Mouse (Mus musculus): ENCODE results near the gene Olfr1006. TPM values are rescaled to one million over a fixed set of nuclear protein-coding genes. Genes with fewer than 3 reads are reported as not detected.
"Not testable (repeated sequence)": the region's sequence is repeated elsewhere in the genome, so short reads cannot be mapped to it uniquely, and the experiment has no call there.

The Olfr1006 gene
- not detected in 2 replicates for polyA plus RNA-seq (2011; ENCODE audit: insufficient read length, low read depth, missing spikeins)

DNA sequence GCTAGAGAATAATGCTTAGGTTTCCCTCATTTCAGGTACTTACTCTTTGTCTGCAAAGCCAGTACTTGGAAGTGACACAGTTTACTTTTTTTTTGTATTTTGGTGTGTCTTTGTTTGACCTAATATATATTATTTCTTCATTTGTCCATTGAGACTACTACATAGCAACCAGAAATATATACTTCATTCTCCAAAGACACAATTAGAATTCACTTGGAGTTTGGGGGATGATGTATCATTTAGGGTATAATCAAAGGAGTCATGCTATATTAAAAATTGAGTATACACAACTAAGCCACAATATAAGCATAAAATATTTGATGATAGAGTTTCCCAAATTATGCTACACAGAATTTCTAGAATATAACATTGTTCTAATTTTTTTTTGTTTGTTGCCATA, at the start of gene Olfr1006:
Gene Olfr1006 (minus strand): TSS at position 101 of the 400 bp plus-strand sequence.
- TF ChIP-seq CTCF (IDR thresholded peaks at IDR 0.05; ENCODE audit: borderline replicate concordance, insufficient read depth, low read length) = no peak
- TF ChIP-seq POLR2A (IDR thresholded peaks at IDR 0.05; ENCODE audit: low read depth, low read length) = no peak

DNA sequence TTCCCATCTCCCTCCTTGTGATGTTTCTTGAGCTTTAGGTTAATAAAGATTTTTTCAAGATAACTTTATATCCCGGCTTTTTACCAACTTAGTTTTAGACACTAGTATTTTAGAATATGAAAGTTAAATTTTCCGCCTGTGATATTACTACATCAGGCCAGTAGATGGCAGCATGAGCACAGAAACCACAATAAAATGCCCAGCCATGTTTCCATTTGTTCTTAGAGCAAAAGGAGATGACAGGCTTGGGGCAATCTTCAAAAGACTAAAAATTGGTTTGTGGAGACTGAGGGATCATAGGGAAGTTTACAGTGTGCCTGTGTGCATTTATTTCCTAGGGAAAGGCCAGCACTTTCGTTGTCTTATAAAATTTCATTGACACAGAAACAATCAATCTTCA, 47.2 kb upstream of the Olfr1006 start:
- H3K4me1 ChIP-seq (ENCODE audit: control insufficient read depth, insufficient read depth, low read length) = no peaks in the 10 kb centered on the region
- H3K4me3 ChIP-seq (ENCODE audit: insufficient read depth, low read length) = no peak overlapping the region
- TF ChIP-seq CTCF (IDR thresholded peaks at IDR 0.05; ENCODE audit: borderline replicate concordance, insufficient read depth, low read length) = no peak
- no peak overlapping the region for H3K27ac ChIP-seq (ENCODE audit: insufficient read depth, low read length)

More for the DNA sequence above, at the start of gene Olfr1006:
- no peak within 1 kb of the TSS for H3K4me3 ChIP-seq (ENCODE audit: insufficient read depth, low read length)
- H3K4me1 ChIP-seq (ENCODE audit: control insufficient read depth, insufficient read depth, low read length) = no peaks in the 10 kb centered on the region
- H3K27ac ChIP-seq (ENCODE audit: insufficient read depth, low read length) = no peak within 1 kb of the TSS

GRCm38 (mm10) chr2:85715119-85715518, 36.6 kb upstream of the Olfr1006 start, which contains the start of gene Olfr1009:
Olfr1009 (plus strand) TSS chr2:85715419.
- no peak for TF ChIP-seq POLR2A (IDR thresholded peaks at IDR 0.05; ENCODE audit: low read depth, low read length)
- no peak for TF ChIP-seq CTCF (IDR thresholded peaks at IDR 0.05; ENCODE audit: borderline replicate concordance, insufficient read depth, low read length)
- no peak within 1 kb of the TSS for H3K4me3 ChIP-seq (ENCODE audit: insufficient read depth, low read length)
- no peak within 1 kb of the TSS for H3K27ac ChIP-seq (ENCODE audit: insufficient read depth, low read length)
- no peaks in the 10 kb centered on the region for H3K4me1 ChIP-seq (ENCODE audit: control insufficient read depth, insufficient read depth, low read length)

DNA sequence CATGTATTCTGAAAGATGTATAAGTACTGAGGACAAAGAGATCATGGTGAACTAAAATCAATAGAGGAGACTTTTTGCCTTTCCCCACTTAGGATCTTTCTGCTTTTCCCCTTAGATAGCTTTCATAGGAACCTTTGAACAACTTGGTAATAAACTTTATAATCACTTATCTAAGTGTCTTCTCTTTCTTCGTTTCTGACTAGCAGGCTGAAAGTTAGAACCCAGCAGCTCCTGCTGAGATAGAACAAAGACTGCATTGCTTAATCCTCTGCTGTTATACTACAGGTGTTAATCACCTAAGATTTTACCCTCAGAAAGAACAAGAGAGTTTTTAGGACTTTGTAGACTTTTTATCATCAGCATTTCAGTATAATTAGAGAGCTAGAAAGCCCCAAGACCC, 32.6 kb upstream of the Olfr1006 start:
- no peak overlapping the region for H3K4me3 ChIP-seq (ENCODE audit: insufficient read depth, low read length)
- no peak overlapping the region for H3K27ac ChIP-seq (ENCODE audit: insufficient read depth, low read length)
- no peak for TF ChIP-seq CTCF (IDR thresholded peaks at IDR 0.05; ENCODE audit: borderline replicate concordance, insufficient read depth, low read length)
- no peak for TF ChIP-seq POLR2A (IDR thresholded peaks at IDR 0.05; ENCODE audit: low read depth, low read length)
- no peaks in the 10 kb centered on the region for H3K4me1 ChIP-seq (ENCODE audit: control insufficient read depth, insufficient read depth, low read length)

DNA sequence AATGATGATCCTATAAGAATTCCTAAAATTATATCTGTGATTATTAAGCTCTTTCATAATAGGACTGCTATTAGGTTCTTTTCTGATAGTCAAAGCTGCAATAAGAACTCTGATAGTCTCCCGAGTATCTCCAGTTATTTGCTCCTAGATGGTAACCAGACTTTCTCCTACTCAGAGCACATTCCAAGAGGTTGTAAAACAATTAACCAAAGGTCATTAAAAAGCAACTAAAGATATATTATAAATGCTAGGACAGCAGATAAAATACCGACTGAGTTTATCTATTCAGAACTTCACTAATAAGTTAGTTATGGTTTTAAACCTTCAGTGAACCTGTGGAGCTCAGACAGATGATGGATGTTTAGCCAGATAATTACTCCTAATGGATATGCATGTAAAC, 32.1 kb upstream of the Olfr1006 start:
- not testable (repeated sequence) for H3K4me3 ChIP-seq (ENCODE audit: insufficient read depth, low read length); H3K4me1 ChIP-seq (ENCODE audit: control insufficient read depth, insufficient read depth, low read length); H3K27ac ChIP-seq (ENCODE audit: insufficient read depth, low read length)

- no peak within 1 kb of the TSS for H3K27ac ChIP-seq (ENCODE audit: insufficient read depth, low read length)
- TF ChIP-seq CTCF (IDR thresholded peaks at IDR 0.05; ENCODE audit: borderline replicate concordance, insufficient read depth, low read length) (no peak), POLR2A (IDR thresholded peaks at IDR 0.05; ENCODE audit: low read depth, low read length) (no peak)
- no peak within 1 kb of the TSS for H3K4me3 ChIP-seq (ENCODE audit: insufficient read depth, low read length)
- H3K4me1 ChIP-seq (ENCODE audit: control insufficient read depth, insufficient read depth, low read length) = no peaks in the 10 kb centered on the region
Measured at GRCm38 (mm10) chr2:85689131-85689530, 10.6 kb upstream of the Olfr1006 start, which contains the start of gene Olfr1008. Olfr1008 (plus strand) TSS chr2:85689431.

- H3K4me3 ChIP-seq (ENCODE audit: insufficient read depth, low read length); H3K27ac ChIP-seq (ENCODE audit: insufficient read depth, low read length); H3K4me1 ChIP-seq (ENCODE audit: control insufficient read depth, insufficient read depth, low read length): not testable (repeated sequence)
Measured at GRCm38 (mm10) chr2:85664355-85664754, 14.2 kb downstream of the Olfr1006 start, which contains the start of gene Olfr154. Olfr154 (minus strand) TSS chr2:85664455.

DNA sequence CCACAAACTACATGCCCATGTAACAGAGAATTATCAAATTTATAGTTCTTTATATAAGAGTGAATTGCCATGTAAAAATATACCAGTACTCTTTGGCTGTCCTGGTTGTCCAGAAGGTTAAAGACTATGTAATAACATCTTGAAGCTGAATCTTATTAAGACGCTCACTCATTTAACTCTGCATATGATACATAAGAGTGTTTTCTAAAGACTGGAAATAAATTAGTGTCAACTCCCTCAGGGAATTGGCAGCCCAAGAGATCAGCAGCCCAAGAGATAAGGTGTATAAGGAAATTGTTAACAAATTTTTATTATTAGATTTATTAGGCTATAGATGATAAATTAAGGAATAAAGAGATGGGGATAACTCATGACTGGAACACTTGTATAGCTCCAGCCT, 28.0 kb downstream of the Olfr1006 start, which contains the start of gene Olfr1002:
Gene Olfr1002 (minus strand): TSS at position 101 of the 400 bp plus-strand sequence.
- Histone ChIP-seq H3K27ac (ENCODE audit: insufficient read depth, low read length) (no peak within 1 kb of the TSS), H3K4me3 (ENCODE audit: insufficient read depth, low read length) (no peak within 1 kb of the TSS), H3K4me1 (ENCODE audit: control insufficient read depth, insufficient read depth, low read length) (no peaks in the 10 kb centered on the region)
- TF ChIP-seq POLR2A (IDR thresholded peaks at IDR 0.05; ENCODE audit: low read depth, low read length) = no peak
- TF ChIP-seq CTCF (IDR thresholded peaks at IDR 0.05; ENCODE audit: borderline replicate concordance, insufficient read depth, low read length) = no peak

Other genes with a start within 250 kb of the Olfr1006 start
- not detected in 2 replicates for gene Olfr994, start 242.3 kb downstream of the Olfr1006 start, polyA plus RNA-seq (2011; ENCODE audit: insufficient read length, low read depth, missing spikeins)
- gene Olfr995, start 235.1 kb downstream of the Olfr1006 start, polyA plus RNA-seq (2011; ENCODE audit: insufficient read length, low read depth, missing spikeins) = not detected in 2 replicates
- not detected in 2 replicates for gene 4833423E24Rik, start 159.7 kb downstream of the Olfr1006 start, polyA plus RNA-seq (2011; ENCODE audit: insufficient read length, low read depth, missing spikeins)
- not detected in 2 replicates for gene Olfr996, start 99.6 kb downstream of the Olfr1006 start, polyA plus RNA-seq (2011; ENCODE audit: insufficient read length, low read depth, missing spikeins)
- gene Olfr998, start 89.8 kb downstream of the Olfr1006 start, polyA plus RNA-seq (2011; ENCODE audit: insufficient read length, low read depth, missing spikeins) = not detected in 2 replicates
- gene Olfr1000, start 66.9 kb downstream of the Olfr1006 start, polyA plus RNA-seq (2011; ENCODE audit: insufficient read length, low read depth, missing spikeins) = not detected in 2 replicates
- gene Olfr1002, start 28.1 kb downstream of the Olfr1006 start, polyA plus RNA-seq (2011; ENCODE audit: insufficient read length, low read depth, missing spikeins) = not detected in 2 replicates
- not detected in 2 replicates for gene Olfr154, start 14.3 kb downstream of the Olfr1006 start, polyA plus RNA-seq (2011; ENCODE audit: insufficient read length, low read depth, missing spikeins)
- not detected in 2 replicates for gene Olfr1008, start 10.7 kb upstream of the Olfr1006 start, polyA plus RNA-seq (2011; ENCODE audit: insufficient read length, low read depth, missing spikeins)
- not detected in 2 replicates for gene Olfr1009, start 36.7 kb upstream of the Olfr1006 start, polyA plus RNA-seq (2011; ENCODE audit: insufficient read length, low read depth, missing spikeins)
- gene Olfr1012, start 84.0 kb upstream of the Olfr1006 start, polyA plus RNA-seq (2011; ENCODE audit: insufficient read length, low read depth, missing spikeins) = not detected in 2 replicates
- gene Olfr1013, start 88.3 kb upstream of the Olfr1006 start, polyA plus RNA-seq (2011; ENCODE audit: insufficient read length, low read depth, missing spikeins) = not detected in 2 replicates
- not detected in 2 replicates for gene Olfr1014, start 93.9 kb upstream of the Olfr1006 start, polyA plus RNA-seq (2011; ENCODE audit: insufficient read length, low read depth, missing spikeins)
- gene Olfr1015, start 103.2 kb upstream of the Olfr1006 start, polyA plus RNA-seq (2011; ENCODE audit: insufficient read length, low read depth, missing spikeins) = not detected in 2 replicates
- not detected in 2 replicates for gene Olfr1016, start 123.8 kb upstream of the Olfr1006 start, polyA plus RNA-seq (2011; ENCODE audit: insufficient read length, low read depth, missing spikeins)
- gene Olfr1018, start 139.7 kb upstream of the Olfr1006 start, polyA plus RNA-seq (2011; ENCODE audit: insufficient read length, low read depth, missing spikeins) = not detected in 2 replicates
- gene Olfr1019, start 166.7 kb upstream of the Olfr1006 start, polyA plus RNA-seq (2011; ENCODE audit: insufficient read length, low read depth, missing spikeins) = not detected in 2 replicates
- not detected in 2 replicates for gene Olfr1020, start 168.3 kb upstream of the Olfr1006 start, polyA plus RNA-seq (2011; ENCODE audit: insufficient read length, low read depth, missing spikeins)
- gene Olfr1022, start 189.8 kb upstream of the Olfr1006 start, polyA plus RNA-seq (2011; ENCODE audit: insufficient read length, low read depth, missing spikeins) = not detected in 2 replicates
- not detected in 2 replicates for gene Olfr1023, start 206.9 kb upstream of the Olfr1006 start, polyA plus RNA-seq (2011; ENCODE audit: insufficient read length, low read depth, missing spikeins)
- gene Olfr1024, start 226.3 kb upstream of the Olfr1006 start, polyA plus RNA-seq (2011; ENCODE audit: insufficient read length, low read depth, missing spikeins) = not detected in 2 replicates
- gene Olfr1025-ps1, start 236.4 kb upstream of the Olfr1006 start, polyA plus RNA-seq (2011; ENCODE audit: insufficient read length, low read depth, missing spikeins) = not detected in 2 replicates
- not detected in 2 replicates for gene Olfr1026, start 242.8 kb upstream of the Olfr1006 start, polyA plus RNA-seq (2011; ENCODE audit: insufficient read length, low read depth, missing spikeins)